Mouse (Mus musculus) heart, adult 9 months (tissue): Measurements from ENCODE around the gene Svs4.
"Not testable (repeated sequence)": the region's sequence is repeated elsewhere in the genome, so short reads cannot be mapped to it uniquely, and the experiment has no call there.

Experiments
- DNase-seq, 2 experiments: peaks; one replicate each; pipeline ENCODE4 v3.0.0; 2022; ENCODE audit warnings: low spot score in 2 of 2

Svs4 gene

DNA sequence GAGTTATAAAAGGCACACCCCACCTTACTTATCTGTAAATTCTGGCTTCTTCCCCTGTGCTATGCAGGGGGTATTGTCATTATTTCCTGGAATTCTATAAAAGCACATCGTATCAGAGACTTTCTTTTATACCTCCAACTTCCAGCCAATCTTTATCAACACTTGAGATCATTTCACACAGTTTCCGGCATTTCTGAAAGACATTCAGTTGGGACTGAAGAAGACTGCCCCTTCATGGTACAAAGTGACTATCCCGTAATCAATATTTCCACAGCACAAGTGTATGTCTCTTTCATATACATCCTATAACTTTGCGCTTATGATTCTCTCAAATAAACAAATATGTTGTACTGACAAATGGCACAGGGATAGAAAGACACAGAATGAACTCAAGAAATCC lies at the start of gene Svs4:
TSS of gene Svs4 (minus strand) at position 101 of the 400 bp plus-strand sequence.
- DNase-seq: no peak

GRCm38 (mm10) chr2:164320983-164321382 lies 42.7 kb upstream of the Svs4 start:
- DNase-seq: no peak

GRCm38 (mm10) chr2:164316451-164316850 lies 38.2 kb upstream of the Svs4 start, which contains the start of gene Svs6:
TSS of gene Svs6 (plus strand) at chr2:164316751.
- DNase-seq: not testable (repeated sequence)

DNA sequence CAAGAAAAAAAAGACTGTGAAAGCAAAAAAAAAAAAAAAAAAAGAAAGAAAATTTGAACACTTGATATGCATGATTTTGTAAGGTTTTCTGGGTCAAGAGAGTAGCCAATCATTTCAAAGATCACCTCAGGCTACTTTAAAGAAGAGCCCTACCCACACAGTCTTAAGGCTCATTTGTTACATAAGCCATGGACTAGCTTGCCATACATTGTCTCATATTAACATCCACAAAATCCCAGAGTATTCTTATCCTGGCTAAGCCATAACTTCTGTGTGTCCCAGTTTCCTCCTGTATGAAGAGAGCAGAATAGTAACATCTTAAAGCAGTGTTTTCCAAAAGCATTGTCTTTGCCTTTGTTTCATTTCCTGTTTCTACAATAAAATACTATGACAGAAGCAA lies 37.2 kb upstream of the Svs4 start:
- DNase-seq: not testable (repeated sequence)

DNA sequence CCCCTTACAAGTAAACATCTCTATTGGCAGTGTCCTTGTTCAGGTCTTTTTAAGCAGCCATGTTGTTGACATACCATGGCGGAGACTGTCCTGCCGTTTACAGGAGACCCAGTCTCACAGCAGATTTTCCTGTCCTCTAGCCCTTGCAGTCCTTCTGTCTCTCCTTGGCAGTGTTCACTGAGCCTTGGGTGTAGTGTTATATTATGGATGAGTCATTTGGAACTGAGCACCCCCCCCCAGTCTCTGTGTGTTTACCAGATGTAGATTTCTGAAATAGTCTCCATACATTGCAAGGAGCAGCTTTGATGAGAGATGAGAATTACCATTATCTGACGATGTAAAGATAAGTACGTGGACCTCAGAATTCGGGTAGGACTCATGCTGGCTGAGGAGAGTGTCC lies 34.3 kb upstream of the Svs4 start:
- DNase-seq: no peak

GRCm38 (mm10) chr2:164288968-164289367 lies 10.7 kb upstream of the Svs4 start, which contains the start of gene Svs3a:
TSS of gene Svs3a (plus strand) at chr2:164289268.
- not testable (repeated sequence) for DNase-seq

- not testable (repeated sequence) for DNase-seq
Measured at GRCm38 (mm10) chr2:164256540-164256939, 21.7 kb downstream of the Svs4 start, which contains the start of gene Svs3b. TSS of gene Svs3b (minus strand) at chr2:164256640.

DNA sequence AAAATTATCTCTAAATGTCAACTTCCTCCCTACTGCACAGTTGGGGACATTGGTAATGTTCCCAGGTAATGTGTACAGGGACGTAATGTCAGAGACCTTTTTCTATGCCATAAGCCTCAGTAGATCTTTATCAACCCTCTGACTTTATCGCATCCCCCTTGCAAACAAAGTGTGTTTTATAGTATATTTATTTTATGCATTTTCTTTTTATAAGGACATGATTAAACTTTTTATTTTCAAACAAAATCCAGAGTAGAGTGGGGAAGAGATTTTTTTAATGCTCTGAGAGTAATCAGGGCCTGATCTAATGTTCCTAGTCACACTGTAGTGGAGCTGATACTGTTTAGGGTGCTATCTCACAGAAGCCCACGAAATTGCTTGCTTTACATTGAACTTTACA lies 39.9 kb downstream of the Svs4 start, which contains the start of gene Svs2:
TSS of gene Svs2 (minus strand) at position 101 of the 400 bp plus-strand sequence.
- DNase-seq: no peak

DNA sequence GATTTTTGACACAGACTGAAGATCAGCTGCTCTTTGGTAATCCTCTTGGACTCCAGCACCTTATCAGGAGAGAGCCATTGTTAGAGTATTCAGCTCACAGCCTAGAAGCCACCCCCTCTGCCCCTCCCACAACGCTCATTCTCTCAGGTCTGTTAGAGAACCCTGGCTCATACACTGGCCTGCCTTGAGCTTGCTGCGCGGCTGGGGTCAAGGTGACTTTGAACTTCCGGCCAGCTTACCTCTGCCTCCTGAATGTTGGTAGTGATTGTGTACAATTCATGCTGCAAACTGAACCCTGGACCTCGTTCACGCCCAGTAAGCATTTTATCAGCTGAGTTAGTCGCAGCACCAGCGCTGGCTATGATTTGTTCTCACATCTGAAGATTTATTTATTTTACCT lies 45.6 kb downstream of the Svs4 start:
- no peak for DNase-seq

DNA sequence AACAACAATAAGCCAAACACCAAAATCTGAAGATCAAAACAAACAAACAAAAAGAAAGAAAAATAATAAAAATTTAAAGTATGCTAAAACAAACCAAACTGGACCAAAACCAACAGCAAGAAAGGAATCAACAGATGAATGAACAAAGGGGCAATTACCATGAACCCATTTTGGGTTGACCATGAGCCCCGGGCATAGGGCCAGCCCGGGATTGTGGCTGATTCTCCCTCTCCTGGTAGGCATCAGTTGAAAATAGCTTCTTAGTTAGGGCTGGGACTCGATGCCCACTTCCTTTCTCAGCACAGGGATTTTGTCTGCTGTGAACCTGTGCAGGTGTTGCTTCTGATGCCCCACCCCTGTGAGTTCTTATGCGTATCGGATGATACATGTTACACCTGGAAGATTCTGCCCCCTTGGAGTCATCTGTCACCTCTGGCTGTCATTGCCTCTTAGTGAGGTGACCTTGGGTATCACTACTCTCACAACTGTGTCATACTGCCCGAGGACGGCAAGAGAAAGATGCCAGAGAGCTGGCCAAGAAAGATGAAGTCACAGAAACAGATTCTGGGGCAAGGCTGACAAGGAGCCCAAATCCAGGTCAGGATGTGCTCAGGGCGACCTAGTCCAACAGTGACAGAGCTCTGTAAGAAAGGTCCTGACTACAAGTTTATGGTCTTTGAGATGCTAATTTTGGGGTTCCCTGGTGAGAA lies 49.7 kb downstream of the Svs4 start:
- no peak for DNase-seq
